Mouse (Mus musculus) intestine, embryonic 14.5 days (tissue): ENCODE results near the gene Fam43a. TPM values are rescaled to one million over a fixed set of nuclear protein-coding genes. Genes with fewer than 3 reads are reported as not detected.

Experiments used
- ATAC-seq: fragments of 200-750 bp; cut with Nextera tagmentation; replicated peaks from 2 replicates; pipeline ENCODE4 v1.8.0; 2017; ENCODE audit warnings: low read depth, moderate number of reproducible peaks, moderate TSS enrichment, moderate library complexity; ENCODE audit not compliant: low FRiP score, low TSS enrichment
- DNase-seq: peaks from one replicate; pipeline ENCODE4 v3.0.0-alpha.2; 2018; ENCODE audit warnings: low spot score
- H3K27ac ChIP-seq: fragments of 300-500 bp; sonication (generic); 2 replicates; pipeline ENCODE4 v1.5.1; 2014; ENCODE audit warnings: low read depth, mild to moderate bottlenecking, control low read depth
- H3K27me3 ChIP-seq: fragments of 300-500 bp; sonication (generic); replicated peaks from 2 replicates; pipeline ENCODE4 v1.6.1; 2014; ENCODE audit warnings: low read length, control low read depth; ENCODE audit not compliant: control insufficient read depth, insufficient read depth
- H3K36me3 ChIP-seq: fragments of 300-500 bp; sonication (generic); 2 replicates; pipeline ENCODE4 v1.6.1; 2014; ENCODE audit warnings: low read length, control low read depth; ENCODE audit not compliant: control insufficient read depth, insufficient read depth
- H3K4me1 ChIP-seq: fragments of 300-500 bp; sonication (generic); replicated peaks from 2 replicates; pipeline ENCODE4 v1.6.1; 2014; ENCODE audit warnings: low read length, control low read depth, mixed read lengths; ENCODE audit not compliant: control insufficient read depth, insufficient read depth
- H3K4me2 ChIP-seq: fragments of 300-500 bp; sonication (generic); 2 replicates; pipeline ENCODE4 v1.6.1; 2014; ENCODE audit warnings: low read length
- H3K4me3 ChIP-seq: fragments of 300-500 bp; sonication (generic); 2 replicates; pipeline ENCODE4 v1.5.1; 2014; ENCODE audit warnings: low read depth, low read length, control low read depth, mixed read lengths
- H3K9ac ChIP-seq: fragments of 300-500 bp; sonication (generic); 2 replicates; pipeline ENCODE4 v1.6.1; 2014; ENCODE audit warnings: mild to moderate bottlenecking, low read length
- H3K9me3 ChIP-seq: fragments of 300-500 bp; sonication (generic); 2 replicates; pipeline ENCODE4 v1.6.1; 2016; ENCODE audit warnings: low read length, control low read depth; ENCODE audit not compliant: control insufficient read depth
- WGBS: fragments of 180-500 bp; shearing (Covaris S2); extraction: QIAGEN DNeasy Blood & Tissue Kit; methylation state at CpG from one replicate; pipeline ENCODE4 v1.1.7; 2014; 5-methylcytosine and 5-hydroxymethylcytosine counted together
- polyA plus RNA-seq: library from polyadenylated mRNA; unstranded; fragments of >200 nt; fragmentation: Nextera tagmentation; extraction: Ambion mirVana; gene quantifications from 2 replicates; pipeline ENCODE4 v1.2.1, GENCODE M21; 2014

Fam43a gene
- polyA plus RNA-seq, 1 experiment from 2014 or later: 5.9 TPM

GRCm38 (mm10) chr16:30565631-30566030 lies 33.9 kb upstream of the Fam43a start:
- H3K4me3 ChIP-seq: no peak overlapping the region
- no peaks in the 10 kb centered on the region for H3K27me3 ChIP-seq
- 93% methylated on average over 6 of the region's 6 CpGs for WGBS
- no peak overlapping the region for H3K27ac ChIP-seq
- no peak overlapping the region for H3K9ac ChIP-seq
- ATAC-seq (no peak), DNase-seq (no peak)
- peaks cover 98% of the 10 kb centered on the region for H3K36me3 ChIP-seq
- H3K9me3 ChIP-seq: no peaks in the 10 kb centered on the region
- H3K4me2 ChIP-seq: no peak overlapping the region
- H3K4me1 ChIP-seq: no peaks in the 10 kb centered on the region

- H3K4me2 ChIP-seq: no peak overlapping the region
- H3K4me3 ChIP-seq: no peak overlapping the region
- no peak overlapping the region for H3K27ac ChIP-seq
- WGBS: 94% methylated on average over 4 of the region's 4 CpGs
- no peak for DNase-seq
- no peaks in the 10 kb centered on the region for H3K4me1 ChIP-seq
- no peaks in the 10 kb centered on the region for H3K27me3 ChIP-seq
- H3K36me3 ChIP-seq: peaks cover 98% of the 10 kb centered on the region
- ATAC-seq: no peak
- no peak overlapping the region for H3K9ac ChIP-seq
- no peaks in the 10 kb centered on the region for H3K9me3 ChIP-seq
Observed at GRCm38 (mm10) chr16:30570173-30570572, 29.4 kb upstream of the Fam43a start.

- H3K4me1 ChIP-seq: no peaks in the 10 kb centered on the region
- H3K27ac ChIP-seq: no peak overlapping the region
- no peaks in the 10 kb centered on the region for H3K27me3 ChIP-seq
- no peak overlapping the region for H3K4me3 ChIP-seq
- WGBS: 95% methylated on average over 5 of the region's 5 CpGs
- no peaks in the 10 kb centered on the region for H3K9me3 ChIP-seq
- DNase-seq (no peak), ATAC-seq (no peak)
- H3K36me3 ChIP-seq: peaks cover 100% of the 10 kb centered on the region
- H3K9ac ChIP-seq: no peak overlapping the region
- no peak overlapping the region for H3K4me2 ChIP-seq
Observed at GRCm38 (mm10) chr16:30571378-30571777, 28.1 kb upstream of the Fam43a start.

GRCm38 (mm10) chr16:30572239-30572638 lies 27.3 kb upstream of the Fam43a start:
- peaks cover 100% of the 10 kb centered on the region for H3K36me3 ChIP-seq
- H3K27me3 ChIP-seq: no peaks in the 10 kb centered on the region
- H3K27ac ChIP-seq: no peak overlapping the region
- ATAC-seq: no peak
- no peak overlapping the region for H3K4me2 ChIP-seq
- H3K4me1 ChIP-seq: no peaks in the 10 kb centered on the region
- H3K9ac ChIP-seq: no peak overlapping the region
- WGBS: 72% methylated on average over 4 of the region's 4 CpGs
- no peak overlapping the region for H3K4me3 ChIP-seq
- no peaks in the 10 kb centered on the region for H3K9me3 ChIP-seq
- no peak for DNase-seq

GRCm38 (mm10) chr16:30575815-30576214 lies 23.7 kb upstream of the Fam43a start:
- Histone ChIP-seq H3K27ac (no peak overlapping the region), H3K9ac (no peak overlapping the region), H3K36me3 (peaks cover 100% of the 10 kb centered on the region), H3K4me1 (no peaks in the 10 kb centered on the region), H3K9me3 (no peaks in the 10 kb centered on the region), H3K27me3 (no peaks in the 10 kb centered on the region), H3K4me2 (no peak overlapping the region), H3K4me3 (no peak overlapping the region)
- WGBS: 91% methylated on average over 7 of the region's 7 CpGs
- ATAC-seq (no peak), DNase-seq (no peak)

- Histone ChIP-seq H3K4me1 (no peaks in the 10 kb centered on the region), H3K27ac (no peak overlapping the region), H3K4me3 (no peak overlapping the region), H3K9ac (no peak overlapping the region), H3K9me3 (no peaks in the 10 kb centered on the region), H3K27me3 (no peaks in the 10 kb centered on the region), H3K4me2 (no peak overlapping the region), H3K36me3 (peaks cover 100% of the 10 kb centered on the region)
- ATAC-seq (no peak), DNase-seq (no peak)
- WGBS: 85% methylated on average over 1 of the region's 1 CpGs
Observed at GRCm38 (mm10) chr16:30576392-30576791, 23.1 kb upstream of the Fam43a start.

- H3K36me3 ChIP-seq: peaks cover 97% of the 10 kb centered on the region
- H3K27ac ChIP-seq: no peak overlapping the region
- no peaks in the 10 kb centered on the region for H3K4me1 ChIP-seq
- no peak for DNase-seq
- 89% methylated on average over 5 of the region's 5 CpGs for WGBS
- no peak overlapping the region for H3K9ac ChIP-seq
- H3K9me3 ChIP-seq: no peaks in the 10 kb centered on the region
- H3K4me3 ChIP-seq: no peak overlapping the region
- ATAC-seq: no peak
- H3K27me3 ChIP-seq: no peaks in the 10 kb centered on the region
- no peak overlapping the region for H3K4me2 ChIP-seq
Observed at GRCm38 (mm10) chr16:30580765-30581164, 18.8 kb upstream of the Fam43a start.

- Histone ChIP-seq H3K4me2 (peak overlapping the region; percentile 71), H3K27ac (peak overlapping the region; percentile 64), H3K27me3 (no peaks in the 10 kb centered on the region), H3K4me1 (peaks cover 4% of the 10 kb centered on the region; the same call in 1 of the 2 replicates), H3K9me3 (no peaks in the 10 kb centered on the region), H3K36me3 (peaks cover 35% of the 10 kb centered on the region), H3K4me3 (peak overlapping the region; percentile 99), H3K9ac (peak overlapping the region; percentile 82)
- no peak for DNase-seq
- 3% methylated on average over 19 of the region's 19 CpGs for WGBS
- ATAC-seq: no peak; the same call in 1 of the 2 replicates
Observed at GRCm38 (mm10) chr16:30586935-30587493, 12.5 kb upstream of the Fam43a start.
